Mouse (Mus musculus) left cerebral cortex, postnatal 10 days (tissue): ENCODE measurements around the gene Rsu1. TPM values are rescaled to one million over a fixed set of nuclear protein-coding genes. Genes with fewer than 3 reads are reported as not detected.

Source experiments
- DNase-seq, 2 experiments: peaks; one replicate each; pipeline ENCODE4 v3.0.0; 2021 to 2022; ENCODE audit warnings: low spot score in 2 of 2, mixed read lengths in 1 of 2; ENCODE audit errors: extremely low spot score in 1 of 2
- intact Hi-C: fragments of 180-260 bp; cut with DNase I; formaldehyde crosslinking; loops from one replicate; pipeline ENCODE4 v1.15.1; 2025
- total RNA-seq, 2 experiments: library from RNA; stranded (reverse); gene quantifications; 2 replicates each; pipeline ENCODE4 v1.2.3; 2021

The Rsu1 gene
- total RNA-seq, 2 experiments from 2014 or later, result 43.8 to 44.2 TPM

- intact Hi-C loops, result no loop called here
- DNase-seq, result no peak
Observed at GRCm38 (mm10) chr2:13093570-13093969, 177.6 kb downstream of the Rsu1 start.

- intact Hi-C loops, result no loop called here
- no peak for DNase-seq
Observed at GRCm38 (mm10) chr2:13091399-13092015, 179.7 kb downstream of the Rsu1 start.

- intact Hi-C loops, result no loop called here
- no peak for DNase-seq
Observed at GRCm38 (mm10) chr2:13090841-13091240, 180.4 kb downstream of the Rsu1 start.

- no peak for DNase-seq
- intact Hi-C loops, result no loop called here
Observed at GRCm38 (mm10) chr2:13089861-13090260, 181.4 kb downstream of the Rsu1 start.

GRCm38 (mm10) chr2:13088266-13088665 is 182.9 kb downstream of the Rsu1 start:
- intact Hi-C loops, result no loop called here
- no peak for DNase-seq

- intact Hi-C loops, result no loop called here
- DNase-seq, result no peak
Observed at GRCm38 (mm10) chr2:13087811-13088210, 183.4 kb downstream of the Rsu1 start.

GRCm38 (mm10) chr2:13084223-13084622 is 187.0 kb downstream of the Rsu1 start:
- intact Hi-C loops, result no loop called here

GRCm38 (mm10) chr2:13080476-13080875 is 190.7 kb downstream of the Rsu1 start:
- intact Hi-C loops, result no loop called here
- DNase-seq, result no peak

More at GRCm38 (mm10) chr2:13084223-13084622, 187.0 kb downstream of the Rsu1 start:
- DNase-seq, result no peak

- intact Hi-C loops, result no loop called here
- DNase-seq, result no peak
Observed at GRCm38 (mm10) chr2:13072243-13072642, 199.0 kb downstream of the Rsu1 start.

GRCm38 (mm10) chr2:13060426-13061170 is 210.6 kb downstream of the Rsu1 start:
- DNase-seq, result peak in 1 of 2 experiments; percentile 13
- intact Hi-C loops, result no loop called here

GRCm38 (mm10) chr2:13048649-13049048 is 222.6 kb downstream of the Rsu1 start:
- intact Hi-C loops, result no loop called here
- DNase-seq, result no peak

GRCm38 (mm10) chr2:13044555-13044954 is 226.7 kb downstream of the Rsu1 start:
- DNase-seq, result no peak
- intact Hi-C loops, result no loop called here

GRCm38 (mm10) chr2:13039785-13040184 is 231.4 kb downstream of the Rsu1 start:
- DNase-seq, result no peak
- intact Hi-C loops, result no loop called here

GRCm38 (mm10) chr2:13038772-13039171 is 232.4 kb downstream of the Rsu1 start:
- no peak for DNase-seq
- intact Hi-C loops, result no loop called here

Other genes with a start within 250 kb of the Rsu1 start
- gene Cubn, start 220.4 kb upstream of the Rsu1 start, total RNA-seq, result under 1 TPM; 0.43 to 0.45 TPM